Mouse (Mus musculus) monocyte, adult 2 months (primary cell): ENCODE measurements around the gene Mybphl.

Experiments used
- DNase-seq, 2 experiments: peaks; one replicate each; pipeline ENCODE4 v3.0.0; 2022; ENCODE audit warnings: low spot score in 2 of 2, low read depth in 1 of 2

The Mybphl gene

DNA sequence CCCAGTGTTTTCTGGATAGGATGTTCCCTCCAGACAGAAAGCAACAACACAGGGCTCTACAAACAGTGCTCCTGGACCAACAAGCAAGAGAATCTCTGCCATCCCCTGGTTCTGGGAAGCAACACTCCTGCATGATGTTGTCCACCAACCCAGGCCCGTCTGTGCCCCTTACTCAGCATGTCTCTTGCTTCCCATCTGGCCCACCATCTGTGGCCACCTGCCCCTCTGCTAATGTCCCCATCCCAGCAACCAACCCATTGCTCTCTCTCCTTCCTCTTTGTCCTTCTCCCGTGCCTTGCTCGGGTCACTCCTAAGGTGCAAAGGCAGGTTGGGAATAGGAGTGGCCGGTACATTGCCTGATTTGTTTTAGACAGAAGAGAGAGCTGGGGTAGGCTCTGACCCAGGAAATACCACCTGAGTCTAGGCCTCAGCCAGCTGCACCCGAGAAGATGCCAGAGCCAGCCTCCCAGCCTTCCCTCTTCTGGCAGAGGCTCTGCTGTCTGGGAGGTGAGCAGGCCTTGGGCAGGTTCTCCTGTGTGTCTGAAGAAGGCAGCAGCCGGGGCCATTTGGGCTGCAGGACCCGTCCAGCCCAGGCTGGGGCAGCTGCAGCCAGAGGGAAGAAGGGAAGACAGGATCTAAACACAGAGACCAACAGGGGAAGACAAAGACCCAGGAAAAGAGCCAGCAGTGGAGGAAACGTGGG, 45.1 kb downstream of the Mybphl start:
- DNase-seq: no peak

GRCm38 (mm10) chr3:108410359-108410714, 45.6 kb downstream of the Mybphl start:
- no peak for DNase-seq

GRCm38 (mm10) chr3:108411026-108411753, 46.5 kb downstream of the Mybphl start:
- DNase-seq: no peak

GRCm38 (mm10) chr3:108411754-108412121, 47.0 kb downstream of the Mybphl start:
- DNase-seq: no peak

DNA sequence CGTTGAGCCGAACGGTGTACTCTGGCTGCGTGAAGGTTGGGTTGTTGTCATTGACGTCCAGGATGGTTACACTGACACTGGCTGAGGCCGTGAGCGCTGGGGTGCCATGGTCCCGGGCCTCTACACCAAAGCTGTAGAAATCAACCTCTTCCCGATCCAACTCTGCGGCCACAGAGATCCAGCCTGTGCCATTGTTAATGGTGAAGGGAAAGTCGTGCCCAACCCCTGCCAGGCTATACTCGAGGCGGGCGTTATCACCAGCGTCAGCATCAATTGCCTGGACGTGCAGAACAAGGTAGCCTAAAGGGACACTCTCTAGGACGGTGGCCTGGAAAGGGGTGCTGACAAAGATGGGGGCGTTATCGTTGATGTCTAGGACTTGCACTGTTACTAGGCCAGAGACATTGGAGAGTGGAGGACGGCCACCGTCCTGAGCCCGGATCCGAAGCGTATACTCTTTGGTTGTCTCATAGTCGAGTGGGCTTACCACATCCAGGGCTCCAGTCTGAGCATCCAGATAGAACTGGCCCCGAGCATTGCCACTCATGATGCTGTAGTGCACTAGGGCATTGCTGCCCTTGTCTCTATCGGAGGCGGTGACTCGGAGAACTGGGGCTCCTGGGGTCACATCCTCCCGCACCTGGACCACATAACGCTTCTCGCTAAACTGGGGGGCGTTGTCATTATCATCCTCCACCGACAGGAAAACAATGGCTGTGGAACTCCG, 49.1 kb downstream of the Mybphl start:
- DNase-seq: no peak

DNA sequence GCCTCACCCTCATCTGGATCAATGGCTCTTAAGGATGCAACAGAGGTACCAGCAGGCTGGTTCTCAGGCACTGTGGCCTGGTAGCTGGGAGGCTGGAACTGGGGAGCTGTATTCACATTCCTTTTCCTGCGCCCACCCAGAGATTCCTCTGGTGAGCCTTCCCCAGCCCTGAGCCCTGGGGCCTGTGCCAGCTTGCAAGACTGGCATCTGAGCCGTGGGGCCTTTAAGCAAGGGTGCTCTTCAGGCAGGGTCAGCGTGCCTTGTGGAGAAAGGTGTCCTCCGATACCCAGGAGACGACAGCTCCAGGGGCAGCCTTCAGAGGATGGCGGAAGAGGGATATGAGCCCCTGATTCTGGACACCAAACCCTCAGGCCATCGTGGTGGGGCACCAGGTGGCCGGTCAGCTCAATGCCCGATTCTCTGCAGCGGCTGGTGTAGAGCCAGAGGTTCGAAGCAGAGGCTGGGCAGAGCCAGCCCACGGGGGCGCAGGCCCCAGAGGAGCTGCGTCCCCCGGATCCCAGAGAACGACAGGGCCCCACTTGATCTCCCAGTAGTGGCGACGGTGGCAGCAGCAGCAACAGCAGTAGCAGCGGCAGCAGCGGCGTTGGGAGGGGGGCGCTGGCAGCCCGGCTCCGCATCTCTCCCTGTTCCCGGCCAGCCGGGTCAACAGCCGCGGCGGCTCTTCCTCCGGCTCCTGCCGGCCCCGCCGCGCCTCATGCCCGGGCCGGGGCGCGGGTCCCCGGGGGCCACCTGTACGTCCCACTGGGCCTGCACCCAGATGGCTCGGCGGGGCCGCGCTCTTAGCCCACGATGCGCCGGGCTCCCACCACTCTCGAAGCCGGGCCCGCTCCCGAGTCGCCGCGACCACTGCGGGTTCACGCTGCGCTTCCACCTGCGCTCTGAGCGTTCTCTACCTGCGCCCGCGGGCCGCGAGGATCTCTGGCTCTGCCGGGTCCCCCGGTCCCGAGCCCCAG, 50.4 kb downstream of the Mybphl start, which contains the start of gene Celsr2:
Gene Celsr2, minus strand, starts transcription at position 696 of the 974 bp plus-strand sequence.
- DNase-seq: no peak

GRCm38 (mm10) chr3:108415831-108416223, 51.1 kb downstream of the Mybphl start:
- peak in 1 of 2 experiments; percentile 21 for DNase-seq

GRCm38 (mm10) chr3:108423006-108423405, 58.3 kb downstream of the Mybphl start:
- no peak for DNase-seq

DNA sequence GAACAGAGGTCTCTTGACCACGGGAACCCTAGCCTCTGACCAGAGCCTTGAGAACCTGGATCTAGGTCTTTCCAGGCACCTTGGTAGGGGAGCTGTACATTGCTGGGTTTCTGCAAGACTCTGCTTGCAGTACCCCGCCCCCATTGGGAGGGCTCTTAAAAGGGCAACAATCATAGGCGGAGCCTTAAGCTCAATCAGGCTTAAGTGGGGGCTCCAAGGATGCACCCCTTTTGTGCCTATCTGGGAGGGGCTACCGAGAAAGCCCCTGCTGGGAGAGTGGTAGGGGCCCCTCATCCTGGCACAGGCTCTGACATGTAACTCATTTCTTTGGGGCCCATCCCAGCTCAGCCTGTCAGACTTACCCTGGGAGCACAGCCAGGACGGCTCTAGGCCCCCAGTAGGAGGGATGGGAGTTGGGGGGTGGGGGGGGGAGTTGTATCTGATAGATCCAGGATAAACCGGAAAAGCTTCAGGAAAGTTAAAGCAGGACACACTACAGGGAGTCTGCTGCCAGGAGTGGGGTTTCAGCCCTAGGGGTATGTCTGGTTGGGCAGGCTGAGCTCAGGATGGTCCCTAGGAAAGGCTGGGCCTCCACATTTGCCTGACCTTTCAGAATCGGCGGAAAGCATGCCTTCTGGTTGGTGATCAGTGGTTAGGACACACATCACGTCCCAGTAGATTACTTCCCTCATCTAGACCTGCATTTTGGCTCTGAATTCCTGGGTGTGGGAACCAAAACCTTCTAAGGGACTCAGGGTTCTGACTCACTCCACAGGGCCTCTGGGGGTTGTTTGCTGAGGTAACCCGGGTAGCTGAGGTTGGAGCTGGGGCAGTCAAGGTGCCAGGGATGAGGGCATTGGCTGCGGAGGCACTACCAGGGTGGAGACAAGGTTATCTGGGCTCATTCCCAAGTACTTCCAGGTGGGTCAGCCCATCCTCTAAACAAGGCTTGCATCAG, 59.4 kb downstream of the Mybphl start:
- DNase-seq: no peak

- DNase-seq: no peak
These were observed 60.4 kb downstream of the Mybphl start for GRCm38 (mm10) chr3:108424944-108425623.

- no peak for DNase-seq
These were observed 60.9 kb downstream of the Mybphl start for GRCm38 (mm10) chr3:108425624-108426018.
